11 mouse cellular contexts compared by ENCODE assay signal in the genomic region with DNA sequence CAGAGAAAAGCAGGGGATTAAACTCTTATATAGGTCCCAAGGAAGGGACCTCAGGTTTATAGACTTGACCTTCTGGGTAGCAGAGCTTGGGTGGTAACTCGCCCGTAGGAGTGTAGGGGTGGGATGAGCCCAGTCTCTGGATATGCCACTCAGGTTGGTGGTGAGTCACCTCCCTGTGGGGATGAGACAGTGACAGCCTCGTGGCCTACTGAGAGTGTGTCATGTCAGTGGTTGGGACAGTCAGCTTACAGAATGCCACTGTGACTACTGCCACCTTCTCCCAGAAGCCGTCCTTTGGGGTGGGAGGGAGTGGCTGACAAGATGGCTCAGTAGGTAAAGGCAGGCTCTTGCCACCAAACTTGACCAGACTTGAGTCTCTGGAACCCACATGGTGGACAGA. TPM values are rescaled to one million over a fixed set of nuclear protein-coding genes. Genes with fewer than 3 reads are reported as not detected.
DNase-seq lines count a peak whose midpoint lies in the region; ATAC-seq and TF ChIP-seq lines count a peak whose summit lies in the region.
"Had no signal": no experiment of that assay in that cellular context is flagged by ENCODE, and none has a peak within 500 bp of the region (broad histone marks: within the 10 kb centered on the region; RNA-seq: fewer than 3 reads in every experiment).

No protein-coding gene starts in this region.

- no peak for ATAC-seq in forebrain, embryonic 12.5 days (ENCODE audit: low FRiP score)
- ATAC-seq in midbrain, embryonic 16.5 days, result no peak

- no peak overlapping the region for H3K9ac ChIP-seq in forebrain, embryonic 12.5 days
- no peak overlapping the region for H3K9ac ChIP-seq in midbrain, embryonic 16.5 days (ENCODE audit: low read depth, low read length)
- H3K9ac ChIP-seq: embryonic facial prominence, embryonic 15.5 days had no signal

- H3K27ac ChIP-seq in cerebellum, adult 2 months (ENCODE audit: insufficient read depth, low read length), result 0 out of 2 replicates have a peak overlapping the region, but pooled peaks have one; percentile 35
- peak overlapping the region; percentile 86 for H3K27ac ChIP-seq in layer of hippocampus, adult 2 months
- H3K27ac ChIP-seq in forebrain, embryonic 12.5 days, result peak overlapping the region; percentile 83; the same call in 1 of the 2 replicates
- H3K27ac ChIP-seq in midbrain, embryonic 16.5 days (ENCODE audit: low read length), result peak overlapping the region; percentile 82

- H3K9me3 ChIP-seq in forebrain, embryonic 12.5 days, result no peaks in the 10 kb centered on the region
- H3K9me3 ChIP-seq in midbrain, embryonic 16.5 days (replicated peaks; ENCODE audit: control insufficient read depth, low read length, poor library complexity, severe bottlenecking), result no peaks in the 10 kb centered on the region
- H3K9me3 ChIP-seq: embryonic facial prominence, embryonic 15.5 days had no signal

- 62% methylated on average over 4 of the region's 4 CpGs for WGBS in cerebellum, adult 2 months
- 90% methylated on average over 4 of the region's 4 CpGs for WGBS in forebrain, embryonic 12.5 days
- 91% methylated on average over 4 of the region's 4 CpGs for WGBS in midbrain, embryonic 16.5 days

- peaks cover 29% of the 10 kb centered on the region for H3K36me3 ChIP-seq in forebrain, embryonic 12.5 days (replicated peaks)
- no peaks in the 10 kb centered on the region for H3K36me3 ChIP-seq in midbrain, embryonic 16.5 days (ENCODE audit: control insufficient read depth, insufficient read depth, low read length)

- TF ChIP-seq POLR2A in cerebellum, adult 2 months (IDR thresholded peaks at IDR 0.05; ENCODE audit: borderline replicate concordance, insufficient read depth, low read length), result no peak

- H3K4me3 ChIP-seq in cerebellum, adult 2 months (replicated peaks; ENCODE audit: insufficient read depth, low read depth, low read length), result no peak overlapping the region
- H3K4me3 ChIP-seq in layer of hippocampus, adult 2 months, result no peak overlapping the region
- no peak overlapping the region for H3K4me3 ChIP-seq in forebrain, embryonic 12.5 days (replicated peaks)
- no peak overlapping the region for H3K4me3 ChIP-seq in midbrain, embryonic 16.5 days (ENCODE audit: low read depth, low read length)
- H3K4me3 ChIP-seq: embryonic facial prominence, embryonic 15.5 days had no signal

- no peak for TF ChIP-seq CTCF in cerebellum, adult 2 months (IDR thresholded peaks at IDR 0.05; ENCODE audit: borderline replicate concordance, insufficient read depth, low read depth, low read length)
- no peak for TF ChIP-seq CTCF in layer of hippocampus, adult 2 months (conservative IDR thresholded peaks at IDR 0.05)

- no peaks in the 10 kb centered on the region for H3K27me3 ChIP-seq in cerebellum, adult 2 months (ENCODE audit: control insufficient read depth, insufficient read depth, low read length)
- H3K27me3 ChIP-seq in forebrain, embryonic 12.5 days, result no peaks in the 10 kb centered on the region
- H3K27me3 ChIP-seq in midbrain, embryonic 16.5 days (ENCODE audit: control insufficient read depth, insufficient read depth, low read depth, low read length), result no peaks in the 10 kb centered on the region
- H3K27me3 ChIP-seq: embryonic facial prominence, embryonic 15.5 days had no signal

- peaks cover 42% of the 10 kb centered on the region for H3K4me1 ChIP-seq in cerebellum, adult 2 months (ENCODE audit: control insufficient read depth, insufficient read depth, low read length)
- H3K4me1 ChIP-seq in forebrain, embryonic 12.5 days, result peaks cover 50% of the 10 kb centered on the region
- peaks cover 13% of the 10 kb centered on the region for H3K4me1 ChIP-seq in midbrain, embryonic 16.5 days (ENCODE audit: control insufficient read depth, insufficient read depth, low read length)

- peak; percentile 30 to 45 for DNase-seq in cerebellum, adult 2 months
- DNase-seq in cerebellum, adult 8-10 months, result no peak
- DNase-seq in layer of hippocampus, adult 2 months (ENCODE audit: low spot score in 2 of 2), result no peak
- DNase-seq in layer of hippocampus, postnatal 10 days (ENCODE audit: low spot score in 2 of 2), result no peak
- DNase-seq in kidney, postnatal 36 days, result no peak
- no peak for DNase-seq in MN1 (ENCODE audit: low spot score)
- DNase-seq: kidney, postnatal 25 days; liver had no signal

- H3K4me2 ChIP-seq in forebrain, embryonic 12.5 days, result no peak overlapping the region
- H3K4me2 ChIP-seq in midbrain, embryonic 16.5 days (ENCODE audit: low read length), result no peak overlapping the region
- H3K4me2 ChIP-seq: embryonic facial prominence, embryonic 15.5 days had no signal

RNA-seq across cellular contexts. Expression of gene Trmt61a, which starts 8.5 kb away (rescaled TPM):
- 14.2 and 14.4 TPM in 2 replicates for polyA plus RNA-seq in cerebellum, adult 2 months (2012; rRNA removed)
- total RNA-seq in layer of hippocampus, adult 2 months (2021), result 10 to 100 TPM; 16.7 to 18.0 TPM
- total RNA-seq in layer of hippocampus, postnatal 10 days (2021), result 10 to 100 TPM; 16.3 to 19.8 TPM
- 15.4 and 16.7 TPM in 2 replicates for polyA plus RNA-seq in forebrain, embryonic 12.5 days (2016; fragmentation: Nextera tagmentation; extraction: Ambion mirVana)
- 9.8 and 10.4 TPM in 2 replicates for polyA plus RNA-seq in midbrain, embryonic 16.5 days (2015; fragmentation: Nextera tagmentation; extraction: Ambion mirVana)

RNA-seq across cellular contexts. Expression of gene Ckb, which starts 14.3 kb away (rescaled TPM):
- 5,042 and 5,433 TPM in 2 replicates for polyA plus RNA-seq in cerebellum, adult 2 months (2012; rRNA removed)
- total RNA-seq in layer of hippocampus, adult 2 months (2021), result 1,000 to 10,000 TPM; 1,228 to 1,237 TPM
- 1,000 to 10,000 TPM in 1 of 2 experiments, 100 to 1,000 TPM in 1; 969 to 1,026 TPM for total RNA-seq in layer of hippocampus, postnatal 10 days (2021)
- polyA plus RNA-seq in forebrain, embryonic 12.5 days (2016; fragmentation: Nextera tagmentation; extraction: Ambion mirVana), result 2,395 and 2,485 TPM in 2 replicates
- polyA plus RNA-seq in midbrain, embryonic 16.5 days (2015; fragmentation: Nextera tagmentation; extraction: Ambion mirVana), result 1,397 and 1,482 TPM in 2 replicates

RNA-seq across cellular contexts. Expression of gene Bag5, which starts 26.7 kb away (rescaled TPM):
- 52.7 and 54.4 TPM in 2 replicates for polyA plus RNA-seq in cerebellum, adult 2 months (2012; rRNA removed)
- total RNA-seq in layer of hippocampus, adult 2 months (2021), result 10 to 100 TPM; 50.6 to 50.9 TPM
- total RNA-seq in layer of hippocampus, postnatal 10 days (2021), result 10 to 100 TPM; 38.4 to 38.9 TPM
- polyA plus RNA-seq in forebrain, embryonic 12.5 days (2016; fragmentation: Nextera tagmentation; extraction: Ambion mirVana), result 59.0 and 62.7 TPM in 2 replicates
- 70.4 and 71.8 TPM in 2 replicates for polyA plus RNA-seq in midbrain, embryonic 16.5 days (2015; fragmentation: Nextera tagmentation; extraction: Ambion mirVana)

RNA-seq across cellular contexts. Expression of gene Apopt1, which starts 26.7 kb away (rescaled TPM):
- 46.8 and 49.8 TPM in 2 replicates for polyA plus RNA-seq in cerebellum, adult 2 months (2012; rRNA removed)
- 10 to 100 TPM; 35.7 to 36.8 TPM for total RNA-seq in layer of hippocampus, adult 2 months (2021)
- total RNA-seq in layer of hippocampus, postnatal 10 days (2021), result 10 to 100 TPM; 39.2 to 42.0 TPM
- polyA plus RNA-seq in forebrain, embryonic 12.5 days (2016; fragmentation: Nextera tagmentation; extraction: Ambion mirVana), result 55.0 and 56.0 TPM in 2 replicates
- 52.3 and 56.8 TPM in 2 replicates for polyA plus RNA-seq in midbrain, embryonic 16.5 days (2015; fragmentation: Nextera tagmentation; extraction: Ambion mirVana)

Comparison
In these comparisons a context has a peak if more than half of its experiments do, and no peak if none do; other contexts are left out.
1. DNase-seq: peak in cerebellum, adult 2 months (2 of 2); none in cerebellum, adult 8-10 months (single experiment), layer of hippocampus, adult 2 months (0 of 2), layer of hippocampus, postnatal 10 days (0 of 2), kidney, postnatal 36 days (0 of 2) and MN1 (single experiment).
2. H3K27ac ChIP-seq: peak in every context shown above with its lines; median percentile 86 in layer of hippocampus, adult 2 months; 83 in forebrain, embryonic 12.5 days; 82 in midbrain, embryonic 16.5 days; 35 in cerebellum, adult 2 months.